Comparison of ENCODE assay signal across 12 mouse cellular contexts in genomic region chr17:30301338-30301737, GRCm38 (mm10).
DNase-seq lines count a peak whose midpoint lies in the region; ATAC-seq and TF ChIP-seq lines count a peak whose summit lies in the region.
"Had no signal": no experiment of that assay in that cellular context is flagged by ENCODE, and none has a peak within 500 bp of the region (broad histone marks: within the 10 kb centered on the region; RNA-seq: fewer than 3 reads in every experiment).

No protein-coding gene starts in this region.

- DNase-seq in cerebellum, adult 9-10 months: peak; percentile 28
- DNase-seq in heart, postnatal 10 days: peak; percentile 27 to 29
- DNase-seq in lung, postnatal 0 days (ENCODE audit: low spot score): peak; percentile 6
- no peak for DNase-seq in lung, adult 2 months
- peak; percentile 12 for DNase-seq in lung, postnatal 14 days
- no peak for DNase-seq in thymus, postnatal 14 days
- DNase-seq: adrenal gland, postnatal 36 days; kidney, adult 9 months; liver; thymus, postnatal 36 days had no signal

- no peak for ATAC-seq in cerebellum, adult (ENCODE audit: insufficient number of reproducible peaks, low FRiP score, low TSS enrichment)
- no peak for ATAC-seq in heart, embryonic 12.5 days (ENCODE audit: insufficient number of reproducible peaks, low FRiP score)
- ATAC-seq in lung, postnatal 0 days: no peak

- peak; percentile 36 for TF ChIP-seq CTCF in lung, postnatal 0 days (IDR thresholded peaks at IDR 0.05)
- TF ChIP-seq CTCF in lung, adult 2 months (IDR thresholded peaks at IDR 0.05; ENCODE audit: insufficient read depth, low read length): no peak

- intact Hi-C loops in heart, postnatal 10 days (cut with DNase I): no loop called here

- H3K9ac ChIP-seq in heart, embryonic 12.5 days: no peak overlapping the region
- H3K9ac ChIP-seq in lung, postnatal 0 days (replicated peaks; ENCODE audit: low read depth): no peak overlapping the region

- no peak overlapping the region for H3K4me3 ChIP-seq in heart, embryonic 12.5 days
- H3K4me3 ChIP-seq in lung, postnatal 0 days (ENCODE audit: low read depth, low read length): no peak overlapping the region
- H3K4me3 ChIP-seq in lung, adult 2 months (replicated peaks; ENCODE audit: extremely low read depth, low read depth, low read length): no peak overlapping the region

- H3K9me3 ChIP-seq in heart, embryonic 12.5 days (replicated peaks): no peaks in the 10 kb centered on the region
- no peaks in the 10 kb centered on the region for H3K9me3 ChIP-seq in lung, postnatal 0 days (ENCODE audit: low read length)

- WGBS in heart, embryonic 12.5 days: 84% methylated on average over 2 of the region's 2 CpGs
- WGBS in lung, postnatal 0 days: 68% methylated on average over 2 of the region's 2 CpGs
- 72% methylated on average over 2 of the region's 2 CpGs for WGBS in lung, adult 2 months

- H3K36me3 ChIP-seq in heart, embryonic 12.5 days: peaks cover 10% of the 10 kb centered on the region
- 0 out of 2 replicates have a peak, but pooled peaks cover 6% of the 10 kb centered on the region for H3K36me3 ChIP-seq in lung, postnatal 0 days (ENCODE audit: insufficient read depth, low read length)

- TF ChIP-seq EP300 in lung, postnatal 0 days (IDR thresholded peaks at IDR 0.05): no peak

- H3K4me1 ChIP-seq in heart, embryonic 12.5 days (replicated peaks): 0 out of 2 replicates have a peak, but pooled peaks cover 3% of the 10 kb centered on the region
- H3K4me1 ChIP-seq in lung, postnatal 0 days (ENCODE audit: insufficient read depth, low read depth, low read length): no peaks in the 10 kb centered on the region
- H3K4me1 ChIP-seq in lung, adult 2 months (ENCODE audit: control insufficient read depth, insufficient read depth, low read length): no peaks in the 10 kb centered on the region

- TF ChIP-seq POLR2A in lung, adult 2 months (IDR thresholded peaks at IDR 0.05; ENCODE audit: borderline replicate concordance, extremely low read depth, low read depth, low read length): no peak

- no peak overlapping the region for H3K27ac ChIP-seq in heart, embryonic 12.5 days (ENCODE audit: poor library complexity, severe bottlenecking)
- H3K27ac ChIP-seq in lung, postnatal 0 days (ENCODE audit: low read length): no peak overlapping the region

- H3K4me2 ChIP-seq in heart, embryonic 12.5 days: no peak overlapping the region
- H3K4me2 ChIP-seq in lung, postnatal 0 days (replicated peaks; ENCODE audit: low read depth, low read length): no peak overlapping the region

- H3K27me3 ChIP-seq in heart, embryonic 12.5 days (replicated peaks): no peaks in the 10 kb centered on the region
- no peaks in the 10 kb centered on the region for H3K27me3 ChIP-seq in lung, postnatal 0 days (replicated peaks; ENCODE audit: insufficient read depth, low read length)

Comparison
In these comparisons a context has a peak if more than half of its experiments do, and no peak if none do; other contexts are left out.
1. DNase-seq: peak in cerebellum, adult 9-10 months (single experiment), heart, postnatal 10 days (2 of 2), lung, postnatal 0 days (single experiment) and lung, postnatal 14 days (single experiment); none in lung, adult 2 months (single experiment) and thymus, postnatal 14 days (single experiment).